Mouse (Mus musculus) ZHBTc4 (cell line): Measurements from ENCODE around the gene Padi3.
A peak's percentile ranks its signal among the peaks of the same experiment; 100 is the strongest.

Source experiments
- DNase-seq: peaks from one replicate; pipeline ENCODE4 v3.0.0-alpha.2; 2011; ENCODE audit warnings: low read depth, low spot score

Padi3 gene

DNA sequence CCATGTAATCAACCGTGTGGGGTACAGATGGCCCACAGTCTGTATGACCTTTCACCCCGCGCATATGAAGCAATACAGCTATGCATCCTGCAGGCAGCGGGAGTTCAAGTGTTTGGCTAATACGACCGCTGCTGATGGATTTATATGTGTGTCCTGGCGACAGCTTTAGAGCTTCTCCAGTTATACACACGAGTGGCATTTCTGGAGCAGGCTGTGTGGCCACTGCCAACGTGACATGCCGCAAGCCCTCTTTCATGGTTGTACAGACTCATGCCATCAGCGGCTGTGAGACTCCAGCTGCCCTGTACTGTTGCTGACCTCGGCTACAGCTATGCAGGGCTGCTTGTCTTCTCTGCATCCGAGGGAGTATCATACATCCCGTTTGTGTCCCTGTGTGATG, 29.9 kb downstream of the Padi3 start:
- no peak for DNase-seq

DNA sequence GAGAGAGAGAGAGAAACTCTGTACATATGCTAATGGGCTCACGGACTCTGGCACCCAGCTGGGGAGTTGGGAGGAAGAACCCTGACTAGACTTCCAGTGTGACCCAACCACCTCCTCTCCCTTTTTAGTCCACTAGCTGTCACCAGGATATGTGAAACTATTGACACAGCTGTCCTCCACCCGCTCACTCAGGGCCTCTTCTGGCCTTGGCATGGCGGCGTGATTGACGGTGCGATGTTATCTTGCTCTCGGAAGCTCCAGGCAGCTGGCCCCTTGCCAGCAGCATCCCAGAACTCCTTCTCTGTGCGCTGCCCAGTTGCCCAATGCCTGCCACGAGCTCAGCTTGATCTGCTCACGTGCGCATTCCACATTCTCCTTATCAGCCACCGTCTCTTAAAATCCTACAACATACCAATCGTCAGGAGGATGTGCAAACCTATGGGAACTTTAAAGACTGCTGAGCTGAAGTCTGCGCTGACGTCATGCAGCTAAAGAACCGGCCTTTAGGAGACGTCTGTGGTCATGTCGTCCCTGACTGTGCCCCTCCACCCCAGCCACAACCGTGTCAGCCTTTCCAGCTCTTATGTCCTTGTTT, 30.5 kb downstream of the Padi3 start:
- no peak for DNase-seq

DNA sequence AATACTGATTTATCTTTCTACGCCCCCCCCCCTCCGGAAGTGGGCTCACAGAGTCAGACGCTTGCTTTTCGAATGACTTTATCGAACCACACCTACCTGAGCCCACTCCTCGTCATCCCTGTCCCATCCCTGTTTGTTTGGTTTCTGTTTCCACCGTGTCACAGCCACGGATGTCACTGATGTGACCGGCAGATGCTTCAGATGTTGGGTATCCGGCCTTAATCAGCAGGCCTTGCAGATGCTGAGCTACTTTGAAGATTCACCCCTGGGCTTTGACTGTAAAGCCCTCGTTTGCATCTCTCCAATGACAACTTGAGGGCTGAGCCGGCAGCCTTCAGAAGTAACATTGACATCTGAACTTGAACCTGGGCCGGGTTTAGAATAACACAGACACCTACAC, 33.8 kb downstream of the Padi3 start:
- no peak for DNase-seq

DNA sequence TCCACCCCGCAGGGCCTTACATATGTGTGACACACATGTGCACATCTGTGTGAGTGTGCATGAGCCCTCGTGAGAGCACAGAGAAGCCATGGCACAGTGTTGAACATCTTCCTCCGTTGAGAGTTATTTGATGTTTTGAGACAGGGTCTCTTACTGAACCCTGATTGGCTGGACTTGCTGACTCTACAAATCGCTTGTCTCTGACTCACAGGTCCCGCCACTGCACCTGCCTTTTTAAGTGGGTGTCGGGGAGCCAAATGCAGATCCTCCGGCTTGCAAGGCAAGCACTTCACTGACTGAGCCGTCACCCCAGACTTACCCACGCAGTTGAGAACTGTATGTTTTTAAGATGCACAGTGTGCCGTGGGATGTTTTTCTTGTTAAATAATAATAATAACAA, 34.6 kb downstream of the Padi3 start:
- DNase-seq: no peak

DNA sequence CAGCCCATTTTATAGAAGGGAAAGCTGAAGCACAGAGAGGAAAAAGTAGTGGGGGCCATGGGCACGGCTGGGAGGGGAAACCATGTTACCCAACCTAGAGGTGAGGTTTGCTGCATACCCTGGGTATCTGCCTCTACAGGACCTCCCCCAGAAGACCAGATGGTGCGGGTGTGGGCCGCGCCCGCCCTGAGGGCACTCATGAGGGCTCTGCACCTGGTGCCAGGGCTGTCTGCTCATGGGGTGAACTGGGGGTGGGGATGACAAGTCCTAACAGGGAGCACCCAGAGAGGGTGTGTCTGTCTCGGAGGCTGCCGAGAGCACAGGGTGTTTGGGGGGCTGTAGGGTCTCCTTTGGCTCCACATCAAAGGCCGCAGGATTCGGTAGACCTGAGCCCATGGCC, 35.6 kb downstream of the Padi3 start:
- no peak for DNase-seq

DNA sequence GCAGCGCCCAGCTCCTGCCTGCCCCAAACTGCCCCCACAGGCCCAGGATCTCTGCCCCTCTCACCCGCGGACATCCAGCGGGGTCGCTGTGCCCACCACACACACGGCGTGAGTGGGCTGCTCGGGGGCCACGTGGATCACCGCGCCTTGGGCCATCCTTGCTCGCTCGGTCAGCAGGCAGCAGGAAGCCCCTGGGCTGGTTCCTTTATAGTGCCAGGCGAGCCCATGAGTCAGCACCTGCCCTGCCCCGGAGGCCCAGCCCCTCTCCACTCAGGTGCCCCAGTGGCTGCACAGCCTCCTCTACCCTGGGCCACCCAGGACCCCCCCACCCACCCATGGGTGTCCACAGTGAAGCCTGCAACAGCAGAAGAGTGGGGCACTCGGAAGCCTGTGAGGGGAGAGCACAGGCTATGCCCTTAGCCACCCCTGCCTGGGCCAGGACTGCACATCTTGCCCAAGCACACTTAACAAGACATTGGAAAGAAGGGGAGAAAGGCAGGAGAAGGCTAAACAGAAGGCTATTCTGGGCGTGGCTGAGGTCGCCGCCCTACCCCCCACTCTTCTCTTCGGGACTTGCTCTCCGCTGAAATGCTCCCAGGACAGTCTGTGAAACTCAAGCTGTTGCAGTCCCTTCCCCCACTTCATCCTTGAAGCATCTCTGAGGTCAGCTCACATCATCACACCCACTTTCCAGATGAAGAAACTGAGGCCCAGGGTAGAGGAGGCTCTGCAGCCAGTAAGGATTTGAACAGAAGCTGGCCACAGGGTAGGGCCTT, 36.2 kb downstream of the Padi3 start, which contains the start of gene Padi4:
Padi4 (minus strand) TSS at position 212 of the 776 bp plus-strand sequence.
- peak; percentile 79 for DNase-seq

DNA sequence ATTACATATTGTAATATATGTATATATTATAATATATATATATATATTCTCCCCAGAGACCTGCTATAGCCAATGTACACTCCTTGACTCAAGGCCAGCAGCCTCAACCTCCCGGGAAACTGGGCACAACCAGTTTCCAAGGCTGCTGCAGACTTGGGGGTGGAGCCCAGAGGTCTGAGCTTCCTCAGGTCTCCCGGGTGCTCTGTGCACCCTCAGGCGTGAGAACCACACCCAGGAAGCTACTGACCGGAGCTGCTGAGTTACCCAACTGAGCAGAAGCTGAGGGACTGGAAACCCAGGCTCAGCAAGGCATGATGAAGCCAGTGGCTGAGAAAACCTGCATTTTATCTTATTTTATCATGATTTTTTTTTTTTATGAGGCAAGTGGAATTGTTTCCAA, 39.4 kb downstream of the Padi3 start:
- DNase-seq: peak; percentile 66

DNA sequence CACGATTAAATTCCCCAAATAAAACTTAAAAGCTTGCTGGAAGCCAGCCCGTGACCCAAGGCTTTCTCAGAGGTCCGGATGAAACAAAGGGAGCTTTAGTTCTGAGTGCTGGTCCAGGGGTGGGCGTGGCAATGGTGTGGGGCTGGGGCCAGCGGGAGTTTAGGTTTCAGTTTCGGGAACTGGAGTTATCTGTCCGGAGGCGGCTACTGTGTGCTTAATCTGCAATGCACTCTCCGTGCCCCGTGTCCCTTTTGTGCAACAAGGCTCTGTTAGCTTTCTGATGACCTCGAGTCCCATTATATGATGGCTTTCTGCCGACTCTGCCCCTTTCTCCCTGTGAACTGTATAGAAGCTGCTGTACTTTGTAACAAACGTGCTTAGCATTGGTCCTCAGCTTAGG, 40.0 kb downstream of the Padi3 start:
- peak; percentile 51 for DNase-seq

DNA sequence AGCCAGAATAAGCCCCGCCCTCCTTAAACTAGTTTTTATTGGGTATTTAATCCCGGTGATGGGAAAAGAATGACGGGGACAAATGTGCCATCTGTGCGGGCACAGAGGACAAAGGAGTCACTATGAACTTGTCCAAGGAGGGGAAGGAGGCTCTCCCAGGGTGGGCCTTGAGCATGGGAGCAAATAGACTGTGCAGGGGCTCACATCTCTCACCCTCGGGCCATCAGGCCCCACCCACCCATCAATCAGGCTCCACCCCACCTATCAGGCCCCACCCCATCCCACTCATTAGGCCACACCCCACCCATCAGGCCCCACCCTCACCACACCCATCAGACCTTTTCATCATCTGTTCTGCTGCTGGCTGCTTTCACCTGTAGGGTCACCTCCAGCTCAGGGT, 41.5 kb downstream of the Padi3 start:
- peak; percentile 66 for DNase-seq

DNA sequence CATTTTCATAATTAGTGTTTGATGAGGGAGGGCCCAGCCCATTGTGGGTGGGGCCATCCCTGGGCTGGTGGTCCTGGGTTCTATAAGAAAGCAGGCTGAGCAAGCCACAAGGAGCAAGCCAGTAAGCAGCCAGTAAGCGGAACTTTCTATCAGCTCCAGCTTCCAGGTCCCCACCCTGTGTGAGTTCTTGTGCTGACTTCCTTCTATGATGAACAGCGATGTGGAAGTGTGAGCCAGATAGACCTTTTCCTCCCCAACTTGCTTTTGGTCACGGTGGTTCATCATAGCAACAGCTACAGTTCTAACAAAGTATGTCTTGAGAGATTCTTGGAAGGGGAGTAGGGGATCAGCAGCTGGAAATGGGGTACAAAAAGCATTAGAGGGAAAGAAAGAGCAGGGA, 44.5 kb downstream of the Padi3 start:
- no peak for DNase-seq

DNA sequence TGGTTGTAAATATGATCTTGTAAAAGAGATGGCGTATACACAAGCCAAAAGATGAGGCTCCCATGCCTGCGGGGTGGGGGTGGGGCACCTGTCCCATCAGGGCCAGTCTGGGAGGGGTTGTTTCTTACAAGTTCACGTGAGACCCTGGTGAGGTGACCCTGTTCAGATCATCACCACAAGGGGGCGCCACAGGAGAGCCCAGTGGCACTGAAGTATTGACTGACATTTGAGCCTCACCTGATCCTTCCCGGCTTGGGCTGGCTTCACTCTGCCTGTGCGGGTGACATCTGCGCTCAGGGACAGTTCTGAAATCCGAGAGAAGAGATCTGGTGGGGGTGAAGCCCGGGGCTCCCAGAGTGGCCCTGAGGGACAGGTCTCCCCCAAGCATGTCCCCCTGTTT, 47.3 kb downstream of the Padi3 start:
- DNase-seq: peak; percentile 90

DNA sequence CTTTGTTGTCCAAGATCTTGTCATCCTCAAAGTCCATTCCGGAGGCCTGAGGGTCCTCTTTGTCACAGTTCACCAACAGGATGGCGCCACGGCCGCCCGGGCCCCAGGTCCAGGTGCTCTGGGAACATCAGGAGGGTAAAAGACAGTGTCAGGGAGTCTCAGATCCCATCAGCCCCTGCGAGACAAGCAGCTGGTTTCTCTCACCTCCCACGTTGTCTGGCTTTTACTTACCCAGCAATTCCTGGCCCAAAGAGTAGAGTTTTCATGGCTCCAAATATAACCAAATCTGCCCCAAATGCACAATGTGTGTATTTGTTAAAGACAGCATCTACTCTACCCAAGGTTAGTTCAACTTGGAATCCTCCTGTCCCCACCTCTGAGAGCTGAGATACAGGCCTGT, 48.8 kb downstream of the Padi3 start:
- no peak for DNase-seq

DNA sequence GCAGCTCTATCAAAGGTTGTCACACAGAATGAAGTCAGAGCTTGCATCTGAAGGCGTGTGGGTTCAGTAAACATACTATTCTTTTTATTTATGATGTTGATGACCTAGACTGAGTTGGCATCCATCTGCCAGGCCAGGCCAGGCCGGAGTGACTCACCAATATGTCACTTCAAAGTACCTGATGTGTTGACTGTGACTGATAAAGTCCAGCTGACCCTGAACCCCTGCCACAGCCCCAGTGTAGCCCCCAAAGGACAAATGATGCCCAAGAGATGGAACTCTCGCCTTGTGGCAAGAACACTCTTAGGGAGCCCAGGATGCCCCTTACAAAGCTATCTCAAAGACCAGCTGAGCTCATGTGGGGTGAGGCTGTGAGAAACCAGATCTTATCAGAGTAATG, 54.6 kb downstream of the Padi3 start:
- DNase-seq: no peak

DNA sequence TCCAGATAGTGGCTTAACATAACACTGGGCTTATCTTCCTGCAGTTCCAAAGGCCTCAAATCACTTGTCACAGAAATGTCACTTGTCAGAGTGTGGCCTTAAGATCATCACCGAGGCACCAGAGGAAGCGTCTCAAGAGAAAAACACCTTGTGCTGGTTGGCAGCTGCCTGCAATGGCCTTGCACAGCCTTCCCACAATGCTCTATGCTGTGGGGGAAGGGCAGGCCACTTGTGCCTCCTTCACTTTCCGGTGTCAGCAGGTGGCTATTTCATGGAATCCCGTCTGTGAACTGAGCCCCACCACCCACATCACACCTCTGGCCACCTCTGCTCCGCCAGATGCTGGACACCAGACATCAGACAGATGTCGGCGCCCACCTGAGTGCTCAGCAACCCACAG, 57.1 kb downstream of the Padi3 start:
- DNase-seq: no peak

DNA sequence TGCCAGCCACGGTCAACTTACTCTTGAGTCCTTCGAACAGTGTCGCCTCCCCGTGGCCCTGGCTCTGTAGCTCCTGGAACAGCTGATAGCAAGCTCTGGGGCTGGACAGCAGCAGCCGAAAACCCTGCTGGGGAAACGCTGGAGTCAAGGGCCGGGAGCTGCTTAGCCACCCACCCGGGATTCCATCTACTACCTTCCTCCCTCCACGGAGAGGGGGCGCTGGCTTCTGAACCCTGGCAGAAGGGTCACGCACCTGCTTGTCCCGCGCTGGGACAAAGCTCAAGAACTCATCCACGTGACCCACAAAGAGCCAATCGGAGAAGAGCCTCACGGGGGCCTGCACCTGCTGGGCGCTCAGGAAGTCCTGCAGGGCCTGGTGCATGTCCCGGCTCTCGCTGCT, 60.1 kb downstream of the Padi3 start:
- DNase-seq: peak; percentile 85

DNA sequence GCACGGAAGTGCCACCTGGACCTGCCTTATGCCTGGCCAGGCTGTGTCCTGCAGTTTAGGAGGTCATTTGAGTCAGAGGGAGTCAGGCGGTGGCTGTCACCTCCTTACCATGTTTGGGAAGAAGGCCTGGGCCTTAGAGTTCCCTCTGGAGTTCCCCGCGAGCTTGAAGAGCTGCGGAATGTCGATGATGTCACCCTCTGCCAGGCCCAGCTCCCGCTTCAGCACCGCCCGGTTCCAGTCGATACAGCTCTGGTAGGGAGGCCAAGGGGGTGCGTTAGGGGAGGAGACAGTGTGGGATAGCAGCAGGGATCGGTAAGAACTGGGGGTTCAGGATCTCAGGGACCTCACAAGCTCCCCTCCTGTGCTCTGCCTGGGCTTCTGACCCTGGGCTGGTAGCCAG, 62.5 kb downstream of the Padi3 start:
- no peak for DNase-seq

DNA sequence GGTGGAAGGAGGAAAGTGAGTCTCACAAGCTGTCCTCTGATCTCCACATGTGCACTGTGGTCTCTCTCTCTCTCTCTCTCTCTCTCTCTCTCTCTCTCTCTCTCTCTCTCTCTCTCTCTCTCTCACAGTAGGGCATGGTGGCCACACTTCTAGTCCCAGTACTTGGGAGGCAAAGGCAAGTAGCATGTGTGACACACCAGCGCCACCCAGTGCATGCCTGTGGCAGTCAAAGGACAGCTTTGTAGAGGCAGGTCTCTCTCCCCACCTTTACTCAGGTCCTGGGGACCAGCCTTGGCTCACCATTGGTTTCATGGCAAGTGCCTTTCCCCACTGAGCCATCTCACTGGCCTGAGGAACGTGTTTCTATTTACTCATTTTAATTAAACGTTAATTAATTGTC, 65.8 kb downstream of the Padi3 start:
- peak; percentile 86 for DNase-seq

DNA sequence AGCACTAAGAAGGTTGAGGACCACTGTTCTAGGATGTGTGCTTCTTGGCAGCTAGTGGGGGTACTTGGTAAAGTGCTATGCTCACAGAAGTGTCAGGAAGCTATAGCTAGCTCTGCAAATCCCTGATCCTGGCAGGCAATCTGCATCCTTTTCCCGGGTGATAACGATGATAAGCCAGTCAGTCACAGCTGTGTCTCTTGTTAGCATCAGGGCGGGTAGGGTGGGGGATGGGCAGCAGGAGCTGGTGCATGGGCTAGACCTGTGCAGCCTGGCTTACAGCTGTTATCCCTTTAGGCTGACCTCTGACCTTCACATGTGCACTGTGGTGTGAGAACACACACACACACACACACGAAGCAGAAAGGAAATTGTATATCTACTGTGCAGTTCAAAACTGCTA, 67.4 kb downstream of the Padi3 start:
- no peak for DNase-seq

DNA sequence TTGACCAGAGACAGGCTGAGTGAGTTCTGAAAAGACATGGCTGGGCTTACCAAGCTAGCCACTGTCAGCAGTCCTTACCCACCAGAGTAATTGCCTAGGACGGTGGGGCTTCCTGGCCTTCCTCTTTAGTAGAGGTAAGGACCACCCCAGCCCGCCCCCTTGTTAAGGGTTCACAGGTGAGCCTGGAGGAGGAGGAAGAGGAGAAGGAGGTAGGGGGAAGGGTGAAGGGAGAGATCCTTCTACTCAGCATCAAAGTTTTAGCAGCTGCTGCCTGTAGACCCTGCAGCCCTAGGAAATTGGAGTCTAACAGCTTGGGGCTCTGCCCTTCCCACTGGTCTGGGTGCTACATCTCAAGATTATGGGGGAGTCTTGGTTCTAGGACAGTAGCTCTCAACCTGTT, 67.9 kb downstream of the Padi3 start, which contains the start of gene Padi6:
Padi6 (minus strand) TSS at position 101 of the 400 bp plus-strand sequence.
- no peak for DNase-seq

DNA sequence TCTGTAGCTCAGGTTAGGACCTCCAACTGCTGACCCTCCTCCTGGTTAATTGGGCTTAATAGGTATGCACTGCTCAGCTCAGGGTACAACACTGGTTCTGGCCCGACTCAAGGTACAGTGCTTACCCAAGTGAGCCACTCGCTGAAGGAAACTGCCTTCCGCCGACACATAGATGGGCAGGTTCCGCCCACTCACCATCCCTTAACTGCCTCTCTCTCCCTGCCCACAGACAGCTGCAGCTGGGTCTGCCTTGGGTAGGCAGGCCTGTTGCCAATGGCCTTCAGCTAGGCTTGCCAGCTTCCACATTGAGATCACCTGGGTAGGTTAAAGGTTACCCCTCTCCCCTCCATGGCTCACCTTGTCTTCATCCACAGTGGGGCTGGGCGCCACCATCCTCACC, 69.0 kb downstream of the Padi3 start:
- no peak for DNase-seq

DNA sequence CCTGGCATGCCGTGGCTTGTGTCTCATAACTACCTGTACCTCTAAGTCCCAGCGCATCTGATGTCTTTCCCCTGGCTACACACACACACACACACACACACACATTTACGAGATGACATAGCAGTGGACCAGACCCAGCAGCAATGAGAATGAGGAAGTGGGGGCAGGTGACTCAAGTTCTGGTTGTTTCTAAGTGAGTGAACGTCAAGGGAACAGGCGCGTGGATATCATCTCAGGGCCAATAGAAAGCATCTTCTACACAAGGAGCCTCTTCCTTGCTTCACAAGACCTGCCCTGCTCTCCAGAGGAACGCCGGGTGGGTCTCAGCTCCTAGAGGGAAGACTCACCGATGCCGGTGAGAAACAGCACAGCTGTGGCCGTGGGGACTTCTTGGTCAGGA, 69.8 kb downstream of the Padi3 start:
- no peak for DNase-seq
